In the genomic region with DNA sequence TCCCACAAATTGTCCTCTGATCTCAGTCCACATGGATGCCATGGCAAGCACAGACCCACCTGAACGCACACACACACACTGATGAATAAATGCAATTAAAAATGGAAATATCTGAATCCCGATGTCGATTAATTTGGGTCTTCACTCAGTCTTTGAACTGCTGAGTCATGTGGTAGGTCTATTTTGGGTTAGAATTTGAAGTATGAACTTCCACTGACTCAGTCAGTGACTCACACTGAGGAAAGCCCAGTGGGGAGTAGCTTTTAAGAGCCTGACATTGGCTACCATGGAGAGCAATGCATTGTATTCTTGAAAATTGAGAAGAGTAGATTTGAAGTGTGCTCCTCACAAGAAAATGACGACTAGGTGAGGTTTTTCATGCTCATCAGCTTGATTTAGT, we compare ENCODE assay signal across 37 mouse cellular contexts. TPM values are rescaled to one million over a fixed set of nuclear protein-coding genes. Genes with fewer than 3 reads are reported as not detected.
A peak's percentile ranks its signal among the peaks of the same experiment; 100 is the strongest.
DNase-seq lines count a peak whose midpoint lies in the region; ATAC-seq and TF ChIP-seq lines count a peak whose summit lies in the region.
"Had no signal": no experiment of that assay in that cellular context is flagged by ENCODE, and none has a peak within 500 bp of the region (broad histone marks: within the 10 kb centered on the region; RNA-seq: fewer than 3 reads in every experiment).

No protein-coding gene starts in this region.

- H3K27ac ChIP-seq in heart, embryonic 10.5 days = no peak overlapping the region
- H3K27ac ChIP-seq in ES-E14 (ENCODE audit: insufficient read depth, low read depth, low read length, poor library complexity, severe bottlenecking) = no peak overlapping the region
- peak overlapping the region; percentile 67 for H3K27ac ChIP-seq in olfactory bulb, adult 2 months (ENCODE audit: insufficient read depth, low read depth, low read length)
- H3K27ac ChIP-seq in midbrain, postnatal 0 days (ENCODE audit: low read depth, low read length) = no peak overlapping the region
- H3K27ac ChIP-seq: embryonic facial prominence, embryonic 12.5 days; forebrain, embryonic 12.5 days; hindbrain, embryonic 14.5 days; kidney, embryonic 15.5 days; liver, embryonic 12.5 days; midbrain, embryonic 12.5 days; stomach, embryonic 15.5 days had no signal

- WGBS in heart, embryonic 10.5 days = 76% methylated on average over 4 of the region's 4 CpGs
- WGBS in olfactory bulb, adult 2 months = 34% methylated on average over 4 of the region's 4 CpGs
- WGBS in midbrain, postnatal 0 days = 75% methylated on average over 4 of the region's 4 CpGs

- no peaks in the 10 kb centered on the region for H3K36me3 ChIP-seq in heart, embryonic 10.5 days
- H3K36me3 ChIP-seq in ES-E14 (ENCODE audit: control insufficient read depth, insufficient read depth, low read length, poor library complexity, severe bottlenecking) = no peaks in the 10 kb centered on the region
- H3K36me3 ChIP-seq in midbrain, postnatal 0 days (ENCODE audit: insufficient read depth, low read length) = no peaks in the 10 kb centered on the region
- H3K36me3 ChIP-seq: embryonic facial prominence, embryonic 12.5 days; forebrain, embryonic 12.5 days; heart, embryonic 12.5 days; kidney, embryonic 15.5 days; liver, embryonic 12.5 days; midbrain, embryonic 12.5 days; stomach, embryonic 15.5 days had no signal

- intact Hi-C loops in left cerebral cortex, postnatal 10 days (cut with DNase I) = loop anchor here (5.0 kb wide), 1 partner anchor 225 kb away; no protein-coding TSS in a partner anchor

- no peak for TF ChIP-seq POLR2A in olfactory bulb, adult 2 months (IDR thresholded peaks at IDR 0.05; ENCODE audit: insufficient read depth, low read depth, low read length)

- in situ Hi-C loops in ES-E14 (cut with MboI; ENCODE audit: low sequenced_read_pairs in 2 of 2, unreplicated experiment in 2 of 2) = no loop called here

- no peak overlapping the region for H3K4me2 ChIP-seq in midbrain, postnatal 0 days (ENCODE audit: low read depth, low read length, poor library complexity, severe bottlenecking)
- H3K4me2 ChIP-seq: embryonic facial prominence, embryonic 12.5 days; forebrain, embryonic 12.5 days; heart, embryonic 12.5 days; hindbrain, embryonic 14.5 days; kidney, embryonic 15.5 days; liver, embryonic 12.5 days; midbrain, embryonic 12.5 days; stomach, embryonic 15.5 days had no signal

- TF ChIP-seq CTCF in olfactory bulb, adult 2 months (IDR thresholded peaks at IDR 0.05; ENCODE audit: insufficient read depth, low read depth, low read length) = no peak
- TF ChIP-seq CTCF in midbrain, postnatal 0 days (IDR thresholded peaks at IDR 0.05) = no peak

- DNase-seq in heart, embryonic 10.5 days (ENCODE audit: low spot score) = peak; percentile 28
- no peak for DNase-seq in heart, adult 18-20 months
- no peak for DNase-seq in ES-E14 (ENCODE audit: low read depth, low spot score)
- peak; percentile 34 for DNase-seq in R1 (ENCODE audit: low read depth, low spot score)
- DNase-seq in left cerebral cortex, postnatal 10 days (ENCODE audit: extremely low spot score in 1 of 2, low spot score in 2 of 2) = no peak
- DNase-seq in spleen, adult 18-20 months = no peak
- no peak for DNase-seq in midbrain, postnatal 0 days (ENCODE audit: low spot score)
- DNase-seq: adrenal gland, adult 8-10 months; cerebellum, adult 8-10 months; cerebellum, postnatal 36 days; embryo, embryonic 11 days; gastrocnemius, postnatal 14 days; heart, adult 11 months; heart, postnatal 4 days; left cerebral cortex, postnatal 4 days; liver, postnatal 0 days; lung, postnatal 36 days; retina, postnatal 1 day; right cerebral cortex, postnatal 14 days had no signal

- no peaks in the 10 kb centered on the region for H3K9me3 ChIP-seq in heart, embryonic 10.5 days
- H3K9me3 ChIP-seq in ES-E14 (ENCODE audit: control insufficient read depth, insufficient read depth, low read depth, low read length) = no peaks in the 10 kb centered on the region
- H3K9me3 ChIP-seq in midbrain, postnatal 0 days (ENCODE audit: low read length) = no peaks in the 10 kb centered on the region
- H3K9me3 ChIP-seq: embryonic facial prominence, embryonic 12.5 days; forebrain, embryonic 12.5 days; heart, embryonic 12.5 days; kidney, embryonic 15.5 days; liver, embryonic 12.5 days; midbrain, embryonic 12.5 days; stomach, embryonic 15.5 days had no signal

- H3K9ac ChIP-seq in ES-E14 (ENCODE audit: insufficient read depth, low read depth, low read length, poor library complexity, severe bottlenecking) = no peak overlapping the region
- no peak overlapping the region for H3K9ac ChIP-seq in midbrain, postnatal 0 days (replicated peaks; ENCODE audit: low read length, poor library complexity, severe bottlenecking)
- H3K9ac ChIP-seq: embryonic facial prominence, embryonic 12.5 days; forebrain, embryonic 12.5 days; heart, embryonic 12.5 days; hindbrain, embryonic 14.5 days; kidney, embryonic 15.5 days; liver, embryonic 12.5 days; liver, postnatal 0 days; midbrain, embryonic 12.5 days; stomach, embryonic 15.5 days had no signal

- H3K4me3 ChIP-seq in heart, embryonic 10.5 days = no peak overlapping the region
- no peak overlapping the region for H3K4me3 ChIP-seq in ES-E14 (ENCODE audit: insufficient read depth in 1 of 2, low read depth in 1 of 2, low read length in 2 of 2, poor library complexity in 1 of 2, severe bottlenecking in 1 of 2)
- H3K4me3 ChIP-seq in olfactory bulb, adult 2 months (ENCODE audit: insufficient read depth, low read depth, low read length) = no peak overlapping the region
- no peak overlapping the region for H3K4me3 ChIP-seq in midbrain, postnatal 0 days (ENCODE audit: low read depth, low read length)
- H3K4me3 ChIP-seq: embryonic facial prominence, embryonic 12.5 days; forebrain, embryonic 12.5 days; heart, embryonic 12.5 days; kidney, embryonic 15.5 days; layer of hippocampus, adult 2 months; liver, embryonic 12.5 days; midbrain, embryonic 12.5 days; stomach, embryonic 15.5 days had no signal

- ATAC-seq in midbrain, postnatal 0 days (ENCODE audit: low FRiP score) = no peak
- ATAC-seq: intestine, postnatal 0 days; liver, embryonic 12.5 days; liver, postnatal 0 days had no signal

- H3K4me1 ChIP-seq in heart, embryonic 10.5 days = no peaks in the 10 kb centered on the region
- H3K4me1 ChIP-seq in ES-E14 (ENCODE audit: control insufficient read depth in 2 of 2, insufficient read depth in 2 of 2, low read length in 2 of 2, poor library complexity in 1 of 2) = peaks cover 0 to 13% of the 10 kb centered on the region in 2 experiments; a peak in 3 of 4 replicates
- peaks cover 8% of the 10 kb centered on the region; the same call in 1 of the 2 replicates for H3K4me1 ChIP-seq in olfactory bulb, adult 2 months (ENCODE audit: control insufficient read depth, insufficient read depth, low read length)
- no peaks in the 10 kb centered on the region for H3K4me1 ChIP-seq in midbrain, postnatal 0 days (ENCODE audit: insufficient read depth, low read length)
- H3K4me1 ChIP-seq: embryonic facial prominence, embryonic 12.5 days; forebrain, embryonic 12.5 days; heart, embryonic 12.5 days; kidney, embryonic 15.5 days; liver, embryonic 12.5 days; midbrain, embryonic 12.5 days; stomach, embryonic 15.5 days had no signal

- H3K27me3 ChIP-seq in heart, embryonic 10.5 days (ENCODE audit: insufficient read depth, poor library complexity, severe bottlenecking) = peaks cover 11% of the 10 kb centered on the region; the same call in 1 of the 2 replicates
- H3K27me3 ChIP-seq in midbrain, postnatal 0 days (ENCODE audit: insufficient read depth, low read length) = no peaks in the 10 kb centered on the region
- H3K27me3 ChIP-seq: embryonic facial prominence, embryonic 12.5 days; kidney, embryonic 15.5 days; liver, embryonic 12.5 days; stomach, embryonic 15.5 days had no signal

TF ChIP-seq in ES-E14, 5 proteins besides CTCF, POLR2A, EP300 and RAD21:
- TF ChIP-seq MAFK (IDR thresholded peaks at IDR 0.05; ENCODE audit: insufficient read depth, low read depth, low read length) (peak; percentile 38; the same call in 1 of the 2 replicates), ZC3H11A (IDR thresholded peaks at IDR 0.05; ENCODE audit: borderline replicate concordance, low read depth, low read length) (no peak)

RNA-seq across cellular contexts. Expression of gene Cacng6, which starts 23.0 kb away (rescaled TPM):
- 9.6 and 23.7 TPM in 2 replicates for polyA plus RNA-seq in heart, embryonic 10.5 days (2016; fragmentation: Nextera tagmentation; extraction: Ambion mirVana)
- total RNA-seq in heart, adult 18-20 months (2021) = 1 to 10 TPM; 1.5 to 2.0 TPM
- 5.8 and 6.1 TPM in 2 replicates for total RNA-seq in ES-E14 (2012; rRNA removed)
- not detected in 2 replicates for polyA plus RNA-seq in olfactory bulb, adult 2 months (2012; ENCODE audit: insufficient read depth, insufficient read length, low replicate concordance, missing spikeins)
- total RNA-seq in left cerebral cortex, postnatal 10 days (2021) = 1 to 10 TPM; 2.1 to 3.0 TPM
- total RNA-seq in midbrain, postnatal 0 days (2014; rRNA removed) = not detected in 2 replicates
- polyA plus RNA-seq in midbrain, postnatal 0 days (2015; fragmentation: Nextera tagmentation; extraction: Ambion mirVana) = 0.20 TPM in 1 of 2 replicates, not detected in the other
- total RNA-seq: megakaryocyte, adult 5-6 weeks had no signal
- polyA plus RNA-seq: hindbrain, embryonic 14.5 days; liver, postnatal 0 days; small intestine, adult 2 months had no signal

RNA-seq across cellular contexts. Expression of gene Tarm1, which starts 55.4 kb away (rescaled TPM):
- polyA plus RNA-seq in heart, embryonic 10.5 days (2016; fragmentation: Nextera tagmentation; extraction: Ambion mirVana) = not detected in 2 replicates
- not detected for total RNA-seq in heart, adult 18-20 months (2021)
- total RNA-seq in ES-E14 (2012; rRNA removed) = 0.85 and 1.6 TPM in 2 replicates
- polyA plus RNA-seq in olfactory bulb, adult 2 months (2012; ENCODE audit: insufficient read depth, insufficient read length, low replicate concordance, missing spikeins) = not detected in 2 replicates
- total RNA-seq in left cerebral cortex, postnatal 10 days (2021) = not detected
- not detected in 2 replicates for total RNA-seq in midbrain, postnatal 0 days (2014; rRNA removed)
- polyA plus RNA-seq in midbrain, postnatal 0 days (2015; fragmentation: Nextera tagmentation; extraction: Ambion mirVana) = not detected in 2 replicates
- total RNA-seq: heart, postnatal 4 days; layer of hippocampus, adult 2 months; layer of hippocampus, postnatal 25 days; left cerebral cortex, adult 8-10 months; left cerebral cortex, postnatal 4 days had no signal
- polyA plus RNA-seq: embryonic facial prominence, embryonic 12.5 days; forebrain, embryonic 12.5 days; heart, embryonic 12.5 days; heart, postnatal 0 days; hindbrain, embryonic 14.5 days; intestine, postnatal 0 days; liver, embryonic 12.5 days; lung, embryonic 16.5 days; midbrain, embryonic 12.5 days; neural tube, embryonic 14.5 days; small intestine, adult 2 months had no signal

RNA-seq across cellular contexts. Expression of gene Cacng8, which starts 56.5 kb away (rescaled TPM):
- 1.8 and 2.3 TPM in 2 replicates for polyA plus RNA-seq in heart, embryonic 10.5 days (2016; fragmentation: Nextera tagmentation; extraction: Ambion mirVana)
- total RNA-seq in heart, adult 18-20 months (2021) = not detected
- total RNA-seq in ES-E14 (2012; rRNA removed) = 7.8 and 9.8 TPM in 2 replicates
- polyA plus RNA-seq in olfactory bulb, adult 2 months (2012; ENCODE audit: insufficient read depth, insufficient read length, low replicate concordance, missing spikeins) = not detected in 2 replicates
- 100 to 1,000 TPM; 161 to 164 TPM for total RNA-seq in left cerebral cortex, postnatal 10 days (2021)
- 44.0 and 59.0 TPM in 2 replicates for total RNA-seq in midbrain, postnatal 0 days (2014; rRNA removed)
- polyA plus RNA-seq in midbrain, postnatal 0 days (2015; fragmentation: Nextera tagmentation; extraction: Ambion mirVana) = 20.8 and 21.4 TPM in 2 replicates
- total RNA-seq: gastrocnemius, postnatal 14 days; megakaryocyte, adult 5-6 weeks had no signal
- polyA plus RNA-seq: heart, postnatal 0 days; liver, postnatal 0 days had no signal

Comparison
In these comparisons a context has a peak if more than half of its experiments do, and no peak if none do; other contexts are left out.
1. DNase-seq: peak in heart, embryonic 10.5 days (single experiment) and R1 (single experiment); none in heart, adult 18-20 months (0 of 2), ES-E14 (single experiment), left cerebral cortex, postnatal 10 days (0 of 2), spleen, adult 18-20 months (0 of 2) and midbrain, postnatal 0 days (single experiment).